Mouse (Mus musculus): Measurements from ENCODE around the gene Dhps. TPM values are rescaled to one million over a fixed set of nuclear protein-coding genes. Genes with fewer than 3 reads are reported as not detected.

Dhps gene
- 70.2 and 79.0 TPM in 2 replicates for polyA plus RNA-seq (2016; fragmentation: Nextera tagmentation; extraction: Ambion mirVana)

DNA sequence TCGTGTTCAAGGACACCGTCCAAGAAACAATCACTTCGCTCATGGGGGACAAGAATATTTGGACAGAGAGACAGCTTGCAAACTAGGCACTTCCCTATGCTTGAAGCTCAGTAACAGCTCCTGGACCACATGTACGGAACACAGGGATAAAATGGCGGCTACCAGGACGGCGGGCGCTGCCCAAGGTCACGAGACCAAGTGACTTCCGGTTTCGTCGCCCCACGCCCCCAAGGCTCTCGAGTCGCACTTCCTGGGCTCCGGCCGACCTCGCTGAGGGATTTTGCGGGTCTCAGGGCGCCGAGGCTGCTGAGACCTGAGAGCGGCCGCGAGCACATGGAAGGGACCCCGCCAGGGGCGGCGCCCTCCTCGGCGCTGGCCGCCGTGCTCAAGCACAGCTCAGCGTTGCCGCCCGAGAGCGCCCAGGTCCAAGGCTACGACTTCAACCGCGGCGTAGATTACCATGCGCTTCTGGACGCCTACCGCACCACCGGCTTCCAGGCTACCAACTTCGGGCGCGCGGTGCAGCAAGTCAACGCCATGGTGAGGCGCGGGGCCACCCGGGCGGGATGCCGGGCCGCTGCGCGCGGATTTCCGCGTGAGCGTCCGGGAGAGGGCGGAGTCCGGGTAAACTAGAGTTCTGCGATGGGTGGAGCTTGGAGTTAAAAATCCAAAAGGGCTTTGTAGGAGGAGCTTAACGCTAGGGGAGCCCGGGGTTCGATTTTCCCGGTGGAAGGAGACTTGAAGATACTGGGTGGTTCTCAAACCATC is at the start of gene Dhps:
Gene Dhps (plus strand): TSS at position 244 of the 768 bp plus-strand sequence.
- no peaks in the 10 kb centered on the region for H3K9me3 ChIP-seq (replicated peaks)
- no peaks in the 10 kb centered on the region for H3K27me3 ChIP-seq (ENCODE audit: low read depth, poor library complexity, severe bottlenecking)
- H3K36me3 ChIP-seq: peaks cover 51% of the 10 kb centered on the region
- under 1% methylated on average over 68 of the region's 68 CpGs for WGBS
- peaks cover 22% of the 10 kb centered on the region for H3K4me1 ChIP-seq
- peak within 1 kb of the TSS; percentile 96 for H3K4me3 ChIP-seq
- H3K27ac ChIP-seq: peak within 1 kb of the TSS; percentile 95
- peak; percentile 94 for DNase-seq (ENCODE audit: low spot score)

GRCm38 (mm10) chr8:85023846-85024245 is 47.7 kb upstream of the Dhps start:
- Histone ChIP-seq H3K27me3 (ENCODE audit: low read depth, poor library complexity, severe bottlenecking) (no peaks in the 10 kb centered on the region), H3K36me3 (peaks cover 57% of the 10 kb centered on the region), H3K27ac (no peak overlapping the region), H3K4me1 (peaks cover 32% of the 10 kb centered on the region), H3K4me3 (peak overlapping the region; percentile 89), H3K9me3 (replicated peaks) (no peaks in the 10 kb centered on the region)
- 94% methylated on average over 3 of the region's 3 CpGs for WGBS
- DNase-seq (ENCODE audit: low spot score): no peak

- peak within 1 kb of the TSS; percentile 96 for H3K27ac ChIP-seq
- H3K27me3 ChIP-seq (ENCODE audit: low read depth, poor library complexity, severe bottlenecking): no peaks in the 10 kb centered on the region
- H3K4me3 ChIP-seq: peak within 1 kb of the TSS; percentile 89
- peaks cover 57% of the 10 kb centered on the region for H3K36me3 ChIP-seq
- peaks cover 39% of the 10 kb centered on the region for H3K4me1 ChIP-seq
- DNase-seq (ENCODE audit: low spot score): peak; percentile 89
- no peaks in the 10 kb centered on the region for H3K9me3 ChIP-seq (replicated peaks)
- 7% methylated on average over 30 of the region's 30 CpGs for WGBS
Observed at GRCm38 (mm10) chr8:85025098-85025932, 46.2 kb upstream of the Dhps start, which contains the start of gene Asna1. TSS of gene Asna1 (minus strand) at chr8:85025281.

DNA sequence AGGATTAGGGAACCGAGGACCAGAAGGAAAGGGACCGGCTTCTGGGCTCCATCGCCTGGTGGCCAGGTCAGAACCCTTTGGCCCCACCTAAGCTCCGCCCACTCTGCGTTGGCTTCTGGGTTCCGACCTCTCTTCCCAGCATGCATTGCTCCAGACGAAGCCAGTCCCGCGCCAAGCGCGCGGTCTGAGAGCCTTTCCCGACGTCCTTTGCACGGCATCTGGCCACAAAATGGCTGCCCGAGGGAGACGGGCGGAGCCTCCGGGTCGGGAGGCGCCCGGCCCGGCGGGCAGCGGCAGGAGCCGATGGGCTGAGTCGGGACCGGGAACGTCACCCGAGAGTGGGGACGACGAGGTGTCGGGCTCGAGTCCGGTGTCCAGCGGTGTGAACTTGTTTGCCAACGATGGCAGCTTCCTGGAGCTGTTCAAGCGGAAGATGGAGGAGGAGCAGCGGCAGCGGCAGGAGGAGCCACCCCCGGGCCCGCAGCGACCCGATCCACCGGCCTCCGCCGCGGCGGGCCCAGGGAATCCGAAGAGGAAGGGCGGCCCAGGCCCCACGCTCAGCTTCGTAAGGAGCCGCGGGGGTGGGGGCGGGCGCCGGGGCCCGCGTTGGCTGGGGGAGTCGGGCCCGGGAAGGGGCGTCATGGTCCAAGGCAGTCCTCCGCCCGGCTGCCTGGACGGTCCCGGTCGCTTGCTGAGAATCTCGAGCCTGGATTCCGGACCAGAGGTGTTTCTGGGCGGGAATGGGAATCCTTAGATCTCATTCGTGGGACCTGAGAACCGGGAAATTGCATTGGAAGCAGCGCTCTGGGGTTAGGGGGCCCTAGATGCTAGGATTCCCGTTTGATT is 44.7 kb upstream of the Dhps start, which contains the start of gene Trir:
Gene Trir (plus strand): TSS at position 154 of the 846 bp plus-strand sequence.
- peak within 1 kb of the TSS; percentile 89 for H3K4me3 ChIP-seq
- H3K27me3 ChIP-seq (ENCODE audit: low read depth, poor library complexity, severe bottlenecking): no peaks in the 10 kb centered on the region
- H3K9me3 ChIP-seq (replicated peaks): no peaks in the 10 kb centered on the region
- peaks cover 56% of the 10 kb centered on the region for H3K36me3 ChIP-seq
- under 1% methylated on average over 69 of the region's 75 CpGs for WGBS
- H3K27ac ChIP-seq: peak within 1 kb of the TSS; percentile 96
- H3K4me1 ChIP-seq: peaks cover 39% of the 10 kb centered on the region
- DNase-seq (ENCODE audit: low spot score): peak; percentile 94

DNA sequence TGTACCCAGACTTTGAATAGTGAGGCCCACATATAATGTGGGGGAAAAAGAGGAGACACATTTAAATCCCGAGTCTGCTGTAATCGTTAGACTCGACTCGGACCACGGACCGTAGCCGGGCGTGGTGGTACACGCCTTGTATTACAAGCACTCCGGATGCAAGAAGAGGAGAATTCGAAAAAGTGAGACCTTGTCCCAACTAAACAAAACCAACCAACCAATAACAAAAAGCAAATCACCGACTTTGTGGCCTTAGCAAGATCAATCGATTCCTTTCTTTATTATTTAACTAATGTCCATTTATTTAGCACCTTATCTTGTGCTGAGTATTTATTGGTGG is 44.1 kb upstream of the Dhps start:
- Histone ChIP-seq H3K4me1 (peaks cover 39% of the 10 kb centered on the region), H3K4me3 (peak overlapping the region; percentile 89), H3K9me3 (replicated peaks) (no peaks in the 10 kb centered on the region), H3K27me3 (ENCODE audit: low read depth, poor library complexity, severe bottlenecking) (no peaks in the 10 kb centered on the region), H3K36me3 (peaks cover 56% of the 10 kb centered on the region), H3K27ac (peak overlapping the region; percentile 96)
- WGBS: 2% methylated on average over 13 of the region's 13 CpGs
- no peak for DNase-seq (ENCODE audit: low spot score)

GRCm38 (mm10) chr8:85027922-85028321 is 43.6 kb upstream of the Dhps start:
- H3K36me3 ChIP-seq: peaks cover 56% of the 10 kb centered on the region
- 43% methylated on average over 2 of the region's 2 CpGs for WGBS

GRCm38 (mm10) chr8:85029271-85029670 is 42.3 kb upstream of the Dhps start:
- no peaks in the 10 kb centered on the region for H3K9me3 ChIP-seq (replicated peaks)
- H3K27me3 ChIP-seq (ENCODE audit: low read depth, poor library complexity, severe bottlenecking): no peaks in the 10 kb centered on the region
- H3K27ac ChIP-seq: no peak overlapping the region
- no peak for DNase-seq (ENCODE audit: low spot score)
- H3K36me3 ChIP-seq: peaks cover 56% of the 10 kb centered on the region
- peak overlapping the region; percentile 89 for H3K4me3 ChIP-seq
- 91% methylated on average over 14 of the region's 14 CpGs for WGBS
- peaks cover 37% of the 10 kb centered on the region for H3K4me1 ChIP-seq

More at GRCm38 (mm10) chr8:85027922-85028321, 43.6 kb upstream of the Dhps start:
- no peak for DNase-seq (ENCODE audit: low spot score)
- peaks cover 39% of the 10 kb centered on the region for H3K4me1 ChIP-seq
- no peaks in the 10 kb centered on the region for H3K9me3 ChIP-seq (replicated peaks)
- no peaks in the 10 kb centered on the region for H3K27me3 ChIP-seq (ENCODE audit: low read depth, poor library complexity, severe bottlenecking)
- peak overlapping the region; percentile 89 for H3K4me3 ChIP-seq
- peak overlapping the region; percentile 96; the same call in 1 of the 2 replicates for H3K27ac ChIP-seq

DNA sequence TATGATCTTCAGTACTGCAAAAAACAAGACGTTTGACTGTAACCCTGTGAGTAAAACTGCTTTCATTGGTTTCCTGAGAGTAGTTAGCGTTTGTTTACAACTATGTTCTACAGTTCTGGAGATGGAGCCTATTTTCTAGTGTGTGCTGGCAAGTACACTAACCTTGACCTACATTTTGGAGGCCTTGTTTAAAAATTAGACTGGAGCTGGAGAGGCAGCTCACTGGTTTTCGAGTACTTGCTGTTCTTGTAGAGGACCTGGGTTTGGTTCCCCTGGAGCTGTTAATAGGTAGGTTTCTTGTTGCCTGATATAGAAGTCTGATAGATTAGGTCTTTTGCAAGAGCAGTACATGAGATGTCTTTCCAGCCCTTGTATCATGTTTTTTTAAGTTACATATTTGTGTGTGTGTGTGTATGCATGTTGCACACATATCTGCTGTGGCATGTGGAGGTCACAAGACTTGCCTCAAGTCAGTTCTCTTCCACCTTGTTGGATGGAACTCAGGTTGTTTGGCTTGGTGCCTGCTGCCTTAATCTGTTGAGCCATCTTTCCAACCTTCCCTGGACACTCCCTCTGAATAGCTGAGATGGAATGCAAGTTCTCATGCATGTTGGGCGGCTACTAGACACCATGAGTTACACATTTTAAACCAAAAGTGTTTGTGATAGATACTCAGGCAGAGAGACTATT is 38.8 kb upstream of the Dhps start:
- no peak overlapping the region for H3K4me3 ChIP-seq
- H3K36me3 ChIP-seq: peaks cover 58% of the 10 kb centered on the region
- 89% methylated on average over 4 of the region's 4 CpGs for WGBS
- peaks cover 37% of the 10 kb centered on the region for H3K4me1 ChIP-seq
- H3K9me3 ChIP-seq (replicated peaks): no peaks in the 10 kb centered on the region
- no peaks in the 10 kb centered on the region for H3K27me3 ChIP-seq (ENCODE audit: low read depth, poor library complexity, severe bottlenecking)
- DNase-seq (ENCODE audit: low spot score): no peak
- H3K27ac ChIP-seq: no peak overlapping the region

DNA sequence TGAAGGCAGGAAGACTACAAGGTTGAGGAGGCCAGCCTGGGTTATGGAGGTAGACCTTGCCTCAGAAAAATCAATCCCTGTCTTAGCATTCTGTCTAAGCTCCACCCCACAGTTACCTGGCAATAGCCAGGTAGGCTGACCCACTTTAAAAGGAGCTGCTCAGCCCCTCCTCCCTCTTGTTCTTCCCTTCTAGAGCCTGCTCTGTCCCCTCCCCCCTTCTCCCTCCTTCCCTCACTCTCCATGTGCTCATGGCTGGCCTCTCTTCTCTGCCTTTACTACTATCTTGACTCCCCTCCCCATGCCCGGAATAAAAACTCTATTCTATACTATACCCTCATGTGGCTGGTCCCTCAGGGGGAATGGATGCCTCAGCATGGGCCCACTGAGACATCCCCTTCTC is 37.7 kb upstream of the Dhps start:
- Histone ChIP-seq H3K4me1 (peaks cover 37% of the 10 kb centered on the region), H3K9me3 (replicated peaks) (no peaks in the 10 kb centered on the region), H3K36me3 (peaks cover 54% of the 10 kb centered on the region), H3K27me3 (ENCODE audit: low read depth, poor library complexity, severe bottlenecking) (no peaks in the 10 kb centered on the region), H3K4me3 (0 out of 2 replicates have a peak overlapping the region, but pooled peaks have one; percentile 81), H3K27ac (no peak overlapping the region)
- WGBS: 39% methylated on average over 1 of the region's 1 CpGs
- DNase-seq (ENCODE audit: low spot score): no peak

- no peaks in the 10 kb centered on the region for H3K9me3 ChIP-seq (replicated peaks)
- peak overlapping the region; percentile 99 for H3K27ac ChIP-seq
- H3K36me3 ChIP-seq: peaks cover 51% of the 10 kb centered on the region
- WGBS: 4% methylated on average over 13 of the region's 13 CpGs
- peaks cover 34% of the 10 kb centered on the region for H3K4me1 ChIP-seq
- H3K4me3 ChIP-seq: peak overlapping the region; percentile 81
- no peaks in the 10 kb centered on the region for H3K27me3 ChIP-seq (ENCODE audit: low read depth, poor library complexity, severe bottlenecking)
- peak; percentile 83 for DNase-seq (ENCODE audit: low spot score)
Observed at GRCm38 (mm10) chr8:85034764-85035163, 36.8 kb upstream of the Dhps start.

DNA sequence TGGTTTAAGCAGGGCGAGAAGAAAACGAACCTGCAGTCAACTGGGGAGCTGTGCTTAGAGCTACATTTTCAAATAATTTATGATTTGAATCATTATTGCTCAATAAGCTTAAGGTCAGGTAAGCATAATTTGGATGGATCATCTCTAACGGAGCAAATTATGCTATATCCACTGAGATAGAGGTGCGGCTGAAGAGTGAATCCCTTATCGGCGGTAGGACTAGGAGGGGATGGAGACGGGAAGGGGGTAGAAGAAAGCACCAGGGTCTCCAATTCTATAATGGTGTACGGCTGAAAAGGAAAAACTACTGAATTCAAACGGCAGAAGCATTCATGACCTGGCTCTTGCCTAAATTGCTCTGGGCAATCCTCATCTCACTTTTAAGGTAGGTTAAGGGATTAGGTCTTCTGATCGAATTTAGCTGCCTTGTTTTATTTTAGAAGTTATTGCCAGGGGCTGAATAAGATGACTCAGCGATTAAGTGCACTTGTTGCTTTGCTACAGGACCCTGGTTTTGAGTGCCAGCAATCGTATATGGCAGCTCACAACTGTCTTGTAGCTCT is 36.3 kb upstream of the Dhps start:
- Histone ChIP-seq H3K27ac (peak overlapping the region; percentile 99), H3K9me3 (replicated peaks) (no peaks in the 10 kb centered on the region), H3K4me1 (peaks cover 34% of the 10 kb centered on the region), H3K4me3 (peak overlapping the region; percentile 81), H3K27me3 (ENCODE audit: low read depth, poor library complexity, severe bottlenecking) (no peaks in the 10 kb centered on the region), H3K36me3 (peaks cover 51% of the 10 kb centered on the region)
- WGBS: 8% methylated on average over 12 of the region's 12 CpGs
- no peak for DNase-seq (ENCODE audit: low spot score)
